Mouse (Mus musculus): Measurements from ENCODE around the gene Mr1.
"Not testable (repeated sequence)": the region's sequence is repeated elsewhere in the genome, so short reads cannot be mapped to it uniquely, and the experiment has no call there.

DNA sequence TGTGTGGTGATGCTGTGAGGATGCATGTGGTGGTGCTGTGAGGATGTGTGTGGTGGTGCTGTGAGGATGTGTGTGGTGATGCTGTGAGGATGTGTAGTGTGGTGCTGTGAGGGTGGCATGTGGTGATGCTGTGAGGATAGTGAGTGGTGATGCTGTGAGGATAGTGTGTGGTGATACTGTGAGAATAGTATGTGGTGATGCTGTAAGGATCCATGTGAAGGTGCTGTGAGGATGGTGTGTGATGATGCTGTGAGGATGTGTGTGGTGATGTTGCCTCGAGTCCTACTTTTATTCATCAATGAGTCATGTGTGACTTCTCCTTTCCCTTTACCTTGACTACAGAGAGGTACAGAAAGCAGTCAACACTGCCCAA is 27.0 kb upstream of the Mr1 start:
- TF ChIP-seq CTCF (IDR thresholded peaks at IDR 0.05; ENCODE audit: extremely low read depth, insufficient read length, insufficient replicate concordance, low read depth, low read length); POLR2A (IDR thresholded peaks at IDR 0.05; ENCODE audit: low read depth, low read length): not testable (repeated sequence)

Data from small intestine, adult 2 months (tissue).